Mouse (Mus musculus): Measurements from ENCODE around the gene Psma6.

DNA sequence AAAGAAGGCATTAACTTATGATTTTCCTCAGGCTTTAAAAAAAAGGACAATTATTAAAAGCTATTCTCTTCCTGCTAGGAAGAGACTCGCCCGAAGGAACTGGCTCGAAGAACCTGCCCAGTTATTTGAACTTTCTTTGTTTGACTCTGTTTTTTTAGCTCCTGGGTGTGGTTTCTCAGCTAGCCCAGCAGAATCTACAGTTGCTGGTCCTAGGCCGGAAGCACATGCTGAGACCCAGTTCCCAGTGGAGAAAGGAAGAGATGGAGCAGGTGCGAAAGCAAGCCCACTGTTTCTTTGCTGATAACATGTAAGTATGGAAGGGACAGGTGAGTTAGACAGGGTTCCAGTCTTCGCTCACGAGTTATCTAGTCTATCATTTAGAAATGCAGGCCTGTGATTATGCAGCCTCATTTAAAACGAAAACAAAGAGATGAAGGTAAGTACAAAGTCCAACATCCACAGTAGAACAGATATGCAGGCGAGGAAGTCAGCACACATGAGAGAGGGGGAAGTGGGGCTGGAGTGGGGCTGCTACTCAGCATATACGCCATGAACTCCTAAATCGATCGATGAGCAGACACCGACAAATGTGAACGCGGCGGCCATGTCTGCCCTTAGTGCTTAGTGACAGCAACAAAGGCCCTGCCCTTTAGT, 6.9 kb upstream of the Psma6 start:
- TF ChIP-seq CTCF (IDR thresholded peaks at IDR 0.05; ENCODE audit: borderline replicate concordance, insufficient read depth, low read length): no peak
- no peak for TF ChIP-seq POLR2A (IDR thresholded peaks at IDR 0.05; ENCODE audit: low read depth, low read length)
